Mouse (Mus musculus): ENCODE measurements around the gene Pln. TPM values are rescaled to one million over a fixed set of nuclear protein-coding genes. Genes with fewer than 3 reads are reported as not detected.

Pln gene
- polyA plus RNA-seq, 1 experiment from 2014 or later, result 7.5 TPM

GRCm38 (mm10) chr10:53346506-53346905 lies 9.0 kb downstream of the Pln start:
- Histone ChIP-seq H3K4me2 (replicated peaks; ENCODE audit: low read depth, low read length) (no peak overlapping the region), H3K9me3 (ENCODE audit: control insufficient read depth, low read depth, low read length) (no peaks in the 10 kb centered on the region), H3K4me1 (ENCODE audit: control insufficient read depth, insufficient read depth, low read length) (peaks cover 4% of the 10 kb centered on the region; the same call in 1 of the 2 replicates), H3K9ac (replicated peaks; ENCODE audit: low read depth, low read length) (no peak overlapping the region), H3K27me3 (ENCODE audit: control insufficient read depth, insufficient read depth, low read length) (no peaks in the 10 kb centered on the region), H3K36me3 (ENCODE audit: control insufficient read depth, insufficient read depth, low read length) (no peaks in the 10 kb centered on the region), H3K27ac (ENCODE audit: low read length) (no peak overlapping the region), H3K4me3 (ENCODE audit: low read depth, low read length) (no peak overlapping the region)
- 60% methylated on average over 3 of the region's 3 CpGs for WGBS
- no peak for ATAC-seq (ENCODE audit: insufficient number of reproducible peaks, insufficient read depth, low FRiP score, low read depth)

- Histone ChIP-seq H3K36me3 (ENCODE audit: control insufficient read depth, insufficient read depth, low read length) (no peaks in the 10 kb centered on the region), H3K4me3 (ENCODE audit: low read depth, low read length) (no peak overlapping the region), H3K4me2 (replicated peaks; ENCODE audit: low read depth, low read length) (no peak overlapping the region), H3K27me3 (ENCODE audit: control insufficient read depth, insufficient read depth, low read length) (no peaks in the 10 kb centered on the region), H3K9ac (replicated peaks; ENCODE audit: low read depth, low read length) (no peak overlapping the region), H3K9me3 (ENCODE audit: control insufficient read depth, low read depth, low read length) (no peaks in the 10 kb centered on the region), H3K4me1 (ENCODE audit: control insufficient read depth, insufficient read depth, low read length) (peaks cover 4% of the 10 kb centered on the region; the same call in 1 of the 2 replicates), H3K27ac (ENCODE audit: low read length) (no peak overlapping the region)
- 86% methylated on average over 5 of the region's 5 CpGs for WGBS
- ATAC-seq (ENCODE audit: insufficient number of reproducible peaks, insufficient read depth, low FRiP score, low read depth), result no peak
Observed at GRCm38 (mm10) chr10:53346916-53347315, 9.4 kb downstream of the Pln start.

GRCm38 (mm10) chr10:53347787-53348755 lies 10.6 kb downstream of the Pln start:
- Histone ChIP-seq H3K4me3 (ENCODE audit: low read depth, low read length) (no peak overlapping the region), H3K9me3 (ENCODE audit: control insufficient read depth, low read depth, low read length) (no peaks in the 10 kb centered on the region), H3K27ac (ENCODE audit: low read length) (no peak overlapping the region), H3K4me2 (replicated peaks; ENCODE audit: low read depth, low read length) (no peak overlapping the region), H3K36me3 (ENCODE audit: control insufficient read depth, insufficient read depth, low read length) (no peaks in the 10 kb centered on the region), H3K9ac (replicated peaks; ENCODE audit: low read depth, low read length) (no peak overlapping the region), H3K27me3 (ENCODE audit: control insufficient read depth, insufficient read depth, low read length) (no peaks in the 10 kb centered on the region), H3K4me1 (ENCODE audit: control insufficient read depth, insufficient read depth, low read length) (peaks cover 4% of the 10 kb centered on the region; the same call in 1 of the 2 replicates)
- 56% methylated on average over 10 of the region's 10 CpGs for WGBS
- ATAC-seq (ENCODE audit: insufficient number of reproducible peaks, insufficient read depth, low FRiP score, low read depth), result peak; percentile 53; the same call in 1 of the 2 replicates

GRCm38 (mm10) chr10:53349254-53349653 lies 11.8 kb downstream of the Pln start:
- no peak for ATAC-seq (ENCODE audit: insufficient number of reproducible peaks, insufficient read depth, low FRiP score, low read depth)
- 81% methylated on average over 1 of the region's 1 CpGs for WGBS
- H3K9me3 ChIP-seq (ENCODE audit: control insufficient read depth, low read depth, low read length), result no peaks in the 10 kb centered on the region

GRCm38 (mm10) chr10:53353665-53354064 lies 16.2 kb downstream of the Pln start:
- Histone ChIP-seq H3K9me3 (ENCODE audit: control insufficient read depth, low read depth, low read length) (no peaks in the 10 kb centered on the region), H3K36me3 (ENCODE audit: control insufficient read depth, insufficient read depth, low read length) (peaks cover 9% of the 10 kb centered on the region; the same call in 1 of the 2 replicates), H3K27ac (ENCODE audit: low read length) (no peak overlapping the region), H3K4me1 (ENCODE audit: control insufficient read depth, insufficient read depth, low read length) (peaks cover 4% of the 10 kb centered on the region; the same call in 1 of the 2 replicates), H3K9ac (replicated peaks; ENCODE audit: low read depth, low read length) (no peak overlapping the region), H3K4me2 (replicated peaks; ENCODE audit: low read depth, low read length) (no peak overlapping the region), H3K27me3 (ENCODE audit: control insufficient read depth, insufficient read depth, low read length) (no peaks in the 10 kb centered on the region), H3K4me3 (ENCODE audit: low read depth, low read length) (no peak overlapping the region)
- WGBS, result 84% methylated on average over 3 of the region's 3 CpGs
- no peak for ATAC-seq (ENCODE audit: insufficient number of reproducible peaks, insufficient read depth, low FRiP score, low read depth)

More at GRCm38 (mm10) chr10:53349254-53349653, 11.8 kb downstream of the Pln start:
- Histone ChIP-seq H3K4me2 (replicated peaks; ENCODE audit: low read depth, low read length) (no peak overlapping the region), H3K27ac (ENCODE audit: low read length) (no peak overlapping the region), H3K27me3 (ENCODE audit: control insufficient read depth, insufficient read depth, low read length) (no peaks in the 10 kb centered on the region), H3K4me3 (ENCODE audit: low read depth, low read length) (no peak overlapping the region), H3K4me1 (ENCODE audit: control insufficient read depth, insufficient read depth, low read length) (no peaks in the 10 kb centered on the region), H3K9ac (replicated peaks; ENCODE audit: low read depth, low read length) (no peak overlapping the region), H3K36me3 (ENCODE audit: control insufficient read depth, insufficient read depth, low read length) (no peaks in the 10 kb centered on the region)

GRCm38 (mm10) chr10:53359016-53359415 lies 21.5 kb downstream of the Pln start:
- H3K27me3 ChIP-seq (ENCODE audit: control insufficient read depth, insufficient read depth, low read length), result no peaks in the 10 kb centered on the region
- WGBS, result 68% methylated on average over 3 of the region's 3 CpGs

GRCm38 (mm10) chr10:53364311-53364710 lies 26.8 kb downstream of the Pln start:
- no peak overlapping the region for H3K4me3 ChIP-seq (ENCODE audit: low read depth, low read length)
- H3K36me3 ChIP-seq (ENCODE audit: control insufficient read depth, insufficient read depth, low read length), result no peaks in the 10 kb centered on the region; the same call in 1 of the 2 replicates
- H3K9ac ChIP-seq (replicated peaks; ENCODE audit: low read depth, low read length), result no peak overlapping the region
- H3K4me1 ChIP-seq (ENCODE audit: control insufficient read depth, insufficient read depth, low read length), result no peaks in the 10 kb centered on the region
- H3K4me2 ChIP-seq (replicated peaks; ENCODE audit: low read depth, low read length), result no peak overlapping the region
- no peaks in the 10 kb centered on the region for H3K9me3 ChIP-seq (ENCODE audit: control insufficient read depth, low read depth, low read length)
- ATAC-seq (ENCODE audit: insufficient number of reproducible peaks, insufficient read depth, low FRiP score, low read depth), result no peak
- no peak overlapping the region for H3K27ac ChIP-seq (ENCODE audit: low read length)
- no peaks in the 10 kb centered on the region for H3K27me3 ChIP-seq (ENCODE audit: control insufficient read depth, insufficient read depth, low read length)

More at GRCm38 (mm10) chr10:53359016-53359415, 21.5 kb downstream of the Pln start:
- Histone ChIP-seq H3K4me1 (ENCODE audit: control insufficient read depth, insufficient read depth, low read length) (peaks cover 4% of the 10 kb centered on the region; the same call in 1 of the 2 replicates), H3K4me2 (replicated peaks; ENCODE audit: low read depth, low read length) (no peak overlapping the region), H3K27ac (ENCODE audit: low read length) (no peak overlapping the region), H3K36me3 (ENCODE audit: control insufficient read depth, insufficient read depth, low read length) (peaks cover 9% of the 10 kb centered on the region), H3K9ac (replicated peaks; ENCODE audit: low read depth, low read length) (no peak overlapping the region), H3K4me3 (ENCODE audit: low read depth, low read length) (no peak overlapping the region), H3K9me3 (ENCODE audit: control insufficient read depth, low read depth, low read length) (no peaks in the 10 kb centered on the region)
- ATAC-seq (ENCODE audit: insufficient number of reproducible peaks, insufficient read depth, low FRiP score, low read depth), result no peak

- no peak for ATAC-seq (ENCODE audit: insufficient number of reproducible peaks, insufficient read depth, low FRiP score, low read depth)
- no peaks in the 10 kb centered on the region for H3K27me3 ChIP-seq (ENCODE audit: control insufficient read depth, insufficient read depth, low read length)
- no peak overlapping the region for H3K9ac ChIP-seq (replicated peaks; ENCODE audit: low read depth, low read length)
- peaks cover 7% of the 10 kb centered on the region; the same call in 1 of the 2 replicates for H3K9me3 ChIP-seq (ENCODE audit: control insufficient read depth, low read depth, low read length)
- H3K4me1 ChIP-seq (ENCODE audit: control insufficient read depth, insufficient read depth, low read length), result no peaks in the 10 kb centered on the region
- H3K36me3 ChIP-seq (ENCODE audit: control insufficient read depth, insufficient read depth, low read length), result no peaks in the 10 kb centered on the region; the same call in 1 of the 2 replicates
- no peak overlapping the region for H3K4me3 ChIP-seq (ENCODE audit: low read depth, low read length)
- 94% methylated on average over 2 of the region's 2 CpGs for WGBS
- no peak overlapping the region for H3K4me2 ChIP-seq (replicated peaks; ENCODE audit: low read depth, low read length)
- H3K27ac ChIP-seq (ENCODE audit: low read length), result no peak overlapping the region
Observed at GRCm38 (mm10) chr10:53367265-53367664, 29.8 kb downstream of the Pln start.

All from stomach, embryonic 14.5 days (tissue).